Mouse (Mus musculus) lung, adult 2 months (tissue): ENCODE results near the gene Doxl2. TPM values are rescaled to one million over a fixed set of nuclear protein-coding genes. Genes with fewer than 3 reads are reported as not detected.

Experiments
- DNase-seq: peaks from one replicate; pipeline ENCODE4 v3.0.0; 2022
- H3K4me1 ChIP-seq: fragments of 200-500 bp; 2 replicates; pipeline ENCODE4 v1.6.1; 2011; ENCODE audit warnings: low read length; ENCODE audit not compliant: control insufficient read depth, insufficient read depth
- H3K4me3 ChIP-seq: fragments of 200-500 bp; replicated peaks from 2 replicates; pipeline ENCODE3; 2011; ENCODE audit warnings: low read depth, mild to moderate bottlenecking, control low read depth, low read length; ENCODE audit errors: extremely low read depth
- CTCF ChIP-seq: fragments of 200-500 bp; IDR thresholded peaks from 2 replicates; pipeline ENCODE4 v1.5.1; 2011; ENCODE audit warnings: mild to moderate bottlenecking, low read length, control low read depth; ENCODE audit not compliant: insufficient read depth
- POLR2A ChIP-seq: fragments of 200-500 bp; IDR thresholded peaks from 2 replicates; pipeline ENCODE4 v1.6.1; 2011; ENCODE audit warnings: low read depth, mild to moderate bottlenecking, control low read depth, low read length, borderline replicate concordance; ENCODE audit errors: extremely low read depth
- WGBS: fragments of 180-500 bp; shearing (Covaris S2); methylation state at CpG from one replicate; pipeline ENCODE4 v1.1.7; 2018; 5-methylcytosine and 5-hydroxymethylcytosine counted together
- polyA plus RNA-seq: library from polyadenylated mRNA; depleted of rRNA; stranded (reverse); fragments of >200 nt; gene quantifications from 2 replicates; pipeline ENCODE4 v1.2.3, GENCODE M21; 2012

Gene Doxl2
- polyA plus RNA-seq, 1 experiment: not detected

DNA sequence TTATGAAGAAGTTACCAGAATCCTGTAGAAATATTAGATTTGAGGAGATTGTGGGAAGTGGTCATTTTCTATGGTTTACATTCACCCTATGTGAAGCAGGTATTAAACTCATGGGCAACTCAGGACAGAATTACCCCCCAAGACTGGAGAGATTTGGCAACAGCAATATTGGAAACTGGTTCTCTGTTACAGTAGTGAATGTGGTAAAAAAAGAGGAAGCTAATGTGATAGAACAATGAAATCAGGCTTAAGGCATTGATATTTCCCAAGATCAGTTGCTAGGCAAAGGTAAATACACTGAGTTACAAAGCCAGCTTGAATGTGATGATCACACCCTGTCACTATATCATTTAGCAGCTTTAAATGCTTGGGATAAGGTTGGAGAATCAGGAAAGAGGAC lies 6.9 kb upstream of the Doxl2 start:
- DNase-seq: no peak
- TF ChIP-seq POLR2A: no peak
- no peak for TF ChIP-seq CTCF
- no peaks in the 10 kb centered on the region for H3K4me1 ChIP-seq

DNA sequence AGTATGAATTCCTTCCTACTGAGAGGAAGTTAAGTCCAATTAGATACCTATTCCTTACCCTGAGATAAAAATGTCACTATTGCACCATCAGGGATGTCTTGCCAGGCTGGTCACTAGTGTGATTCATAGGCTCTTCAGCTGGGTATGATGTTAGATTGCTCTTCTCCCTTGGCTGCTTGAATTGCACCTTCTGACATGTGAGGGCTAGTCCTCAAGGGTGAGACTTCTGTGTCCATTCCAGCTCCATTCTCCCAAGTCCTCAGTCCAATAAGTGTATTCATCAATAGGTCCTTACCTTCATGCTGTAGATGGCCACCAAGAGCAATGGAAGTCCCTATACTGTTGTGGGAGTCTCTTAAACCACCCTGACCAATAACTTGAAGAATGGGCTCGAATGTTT lies 4.9 kb downstream of the Doxl2 start:
- no peak for DNase-seq
- no peaks in the 10 kb centered on the region for H3K4me1 ChIP-seq
- WGBS: 57% methylated on average over 1 of the region's 1 CpGs
- TF ChIP-seq CTCF (no peak), POLR2A (no peak)
- no peak overlapping the region for H3K4me3 ChIP-seq

More for the DNA sequence above, 6.9 kb upstream of the Doxl2 start:
- no peak overlapping the region for H3K4me3 ChIP-seq

DNA sequence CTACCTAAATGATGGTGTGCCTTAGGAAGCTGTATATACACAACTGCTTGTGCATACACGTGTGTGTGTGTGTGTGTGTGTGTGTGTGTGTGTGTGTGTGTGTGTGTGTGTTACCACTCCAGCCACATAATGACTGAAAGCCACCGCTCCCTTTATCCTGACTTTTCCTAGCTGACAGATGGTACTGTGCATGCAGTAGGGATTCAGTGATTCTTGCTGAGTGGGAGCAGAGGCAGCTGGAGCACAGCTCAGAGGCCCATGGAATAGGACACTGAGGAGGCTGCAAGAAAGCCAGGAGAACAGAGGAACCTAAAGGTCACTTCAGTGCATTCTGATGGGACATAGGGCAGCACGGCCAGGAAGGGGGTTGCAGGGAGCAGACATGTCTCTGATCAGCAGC lies 7.5 kb downstream of the Doxl2 start:
- Histone ChIP-seq H3K4me3 (no peak overlapping the region), H3K4me1 (no peaks in the 10 kb centered on the region)
- WGBS: 67% methylated on average over 3 of the region's 3 CpGs
- no peak for DNase-seq
- TF ChIP-seq POLR2A (no peak), CTCF (no peak)

DNA sequence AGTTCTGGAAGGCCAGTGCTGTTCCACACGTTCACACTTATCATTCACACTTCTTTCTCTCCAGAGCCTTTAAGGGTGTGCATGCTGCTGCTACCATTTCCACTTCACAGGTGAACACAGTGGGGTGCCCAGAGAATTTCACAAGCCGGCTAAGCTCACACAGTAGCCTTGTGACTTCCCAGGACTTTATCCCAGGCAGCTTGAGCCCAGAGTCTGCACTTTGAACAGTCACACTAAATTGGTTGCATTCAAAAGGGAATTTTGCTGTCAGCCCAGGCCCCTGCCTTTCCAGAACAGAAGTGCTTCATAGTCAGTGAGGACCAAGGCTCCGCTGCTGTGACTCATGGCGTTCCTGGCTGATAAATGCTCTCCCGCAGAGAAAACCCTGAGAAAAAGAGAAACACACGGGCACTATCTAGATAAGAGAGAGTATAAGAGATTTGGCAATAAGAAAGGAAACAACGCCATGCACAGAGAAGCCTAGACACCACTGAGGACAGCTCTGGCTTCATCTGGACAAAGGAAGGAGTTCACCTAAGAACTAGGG lies 11.8 kb downstream of the Doxl2 start, which contains the start of gene Svs1:
TSS of gene Svs1 (plus strand) at position 418 of the 547 bp plus-strand sequence.
- 36% methylated on average over 7 of the region's 7 CpGs for WGBS
- TF ChIP-seq POLR2A: no peak
- TF ChIP-seq CTCF: no peak
- H3K4me1 ChIP-seq: no peaks in the 10 kb centered on the region
- H3K4me3 ChIP-seq: no peak within 1 kb of the TSS
- no peak for DNase-seq

DNA sequence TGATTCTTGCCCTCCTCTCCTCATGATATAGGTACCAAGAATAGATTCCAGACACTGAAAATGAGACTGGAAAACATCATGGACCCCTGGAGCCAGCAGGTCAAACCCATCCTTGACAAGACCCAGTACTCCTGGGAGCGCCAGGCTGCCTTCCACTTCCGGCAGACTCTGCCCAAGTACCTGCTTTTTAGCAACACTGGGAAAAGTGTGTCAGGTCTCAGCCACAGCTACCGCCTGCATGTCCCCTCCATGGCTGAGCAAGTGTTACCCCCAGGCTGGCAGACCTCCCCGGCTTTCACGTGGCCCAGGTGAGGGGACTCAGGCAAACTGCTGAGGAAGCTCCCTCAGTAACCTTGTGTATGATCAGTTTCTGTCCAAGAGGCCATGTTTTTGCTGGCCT lies 15.2 kb downstream of the Doxl2 start:
- DNase-seq: no peak
- Histone ChIP-seq H3K4me1 (no peaks in the 10 kb centered on the region), H3K4me3 (no peak overlapping the region)
- whole genome bisulfite sequencing: 95% methylated on average over 5 of the region's 5 CpGs
- no peak for TF ChIP-seq CTCF
- TF ChIP-seq POLR2A: no peak

DNA sequence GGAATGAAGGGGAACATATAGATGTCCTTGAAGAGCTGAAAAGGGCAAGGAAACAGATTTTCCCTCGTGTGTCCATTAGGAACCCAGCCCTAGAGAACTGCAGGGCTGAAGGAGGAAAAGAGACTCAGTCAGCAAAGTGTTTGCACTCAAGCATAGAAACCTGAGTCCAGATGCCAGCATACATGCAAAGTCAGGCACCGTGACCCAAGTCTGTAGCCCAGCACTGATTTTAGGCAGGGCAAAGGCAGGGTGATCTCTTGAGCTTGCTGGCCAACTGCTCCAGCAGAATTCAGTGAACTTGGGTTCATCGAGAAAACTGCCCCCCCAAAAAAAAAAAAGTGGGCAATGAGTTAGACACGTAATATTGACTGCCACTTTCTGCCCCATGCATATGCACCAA lies 17.2 kb downstream of the Doxl2 start:
- Histone ChIP-seq H3K4me1 (no peaks in the 10 kb centered on the region), H3K4me3 (no peak overlapping the region)
- TF ChIP-seq CTCF (no peak), POLR2A (no peak)
- DNase-seq: no peak
- 74% methylated on average over 4 of the region's 4 CpGs for WGBS

DNA sequence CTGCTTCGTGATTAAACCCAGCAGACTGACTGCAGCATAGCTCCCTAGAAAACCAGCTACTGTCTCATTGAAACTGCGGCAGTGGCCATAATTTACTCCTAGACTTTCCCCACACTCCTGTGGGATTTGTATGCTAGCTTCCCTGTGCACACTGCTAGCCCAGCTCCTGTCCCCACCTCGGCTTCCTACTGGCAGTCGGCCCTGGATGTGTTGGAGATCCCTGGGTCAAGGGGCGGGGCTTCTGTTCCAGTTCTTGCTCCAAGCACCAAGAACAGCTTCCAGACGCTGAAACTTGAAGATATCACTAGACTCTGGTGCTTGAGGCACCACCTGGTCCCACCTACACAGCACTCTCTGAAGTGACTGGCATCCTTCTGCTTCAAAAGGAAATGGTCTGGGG lies 23.4 kb downstream of the Doxl2 start:
- Histone ChIP-seq H3K4me3 (no peak overlapping the region), H3K4me1 (no peaks in the 10 kb centered on the region)
- TF ChIP-seq POLR2A (no peak), CTCF (no peak)
- DNase-seq: no peak
- 57% methylated on average over 6 of the region's 6 CpGs for WGBS

DNA sequence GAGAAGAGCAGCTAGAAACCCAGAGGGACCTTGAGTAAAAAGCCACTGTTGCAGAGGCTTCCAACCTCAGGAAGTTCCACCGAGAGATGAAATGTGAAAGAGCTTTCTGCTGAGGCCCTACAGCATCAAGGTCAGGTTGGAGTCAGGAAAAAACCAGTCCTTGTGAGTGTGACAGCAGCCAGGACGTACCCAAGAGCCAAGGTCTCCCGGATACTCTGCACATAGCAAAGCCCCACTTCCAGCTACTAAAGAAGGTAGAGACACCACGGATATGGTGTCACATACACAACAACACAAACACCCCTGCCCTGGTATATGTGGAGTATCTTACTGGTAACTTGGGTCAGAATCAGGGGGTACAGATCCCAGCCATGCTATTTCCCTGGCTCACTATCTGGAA lies 24.0 kb downstream of the Doxl2 start:
- Histone ChIP-seq H3K4me3 (no peak overlapping the region), H3K4me1 (no peaks in the 10 kb centered on the region)
- DNase-seq: no peak
- 84% methylated on average over 4 of the region's 4 CpGs for WGBS
- no peak for TF ChIP-seq CTCF
- no peak for TF ChIP-seq POLR2A

DNA sequence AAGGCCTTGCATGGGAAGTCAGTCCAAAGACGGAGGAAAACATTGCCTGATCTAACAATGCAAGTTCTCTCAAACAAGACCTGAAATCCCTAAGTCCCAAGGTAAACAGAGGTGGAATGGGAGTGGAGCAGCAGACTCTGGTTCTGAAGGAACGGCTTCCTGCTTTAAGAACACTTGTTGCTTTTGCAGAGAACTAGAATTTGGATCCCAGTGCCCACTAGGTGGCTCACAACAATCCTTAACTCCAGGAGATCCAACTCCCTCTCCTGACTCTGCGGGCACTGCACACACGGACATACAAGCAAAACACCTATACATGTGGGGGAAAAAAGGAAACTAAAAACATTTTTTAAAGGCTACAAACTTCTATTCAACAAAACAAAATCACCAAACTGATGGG lies 28.6 kb downstream of the Doxl2 start:
- H3K4me1 ChIP-seq: no peaks in the 10 kb centered on the region
- 24% methylated on average over 4 of the region's 4 CpGs for WGBS
- no peak for DNase-seq
- H3K4me3 ChIP-seq: no peak overlapping the region
- TF ChIP-seq POLR2A (no peak), CTCF (peak; percentile 3; the same call in 1 of the 2 replicates)

DNA sequence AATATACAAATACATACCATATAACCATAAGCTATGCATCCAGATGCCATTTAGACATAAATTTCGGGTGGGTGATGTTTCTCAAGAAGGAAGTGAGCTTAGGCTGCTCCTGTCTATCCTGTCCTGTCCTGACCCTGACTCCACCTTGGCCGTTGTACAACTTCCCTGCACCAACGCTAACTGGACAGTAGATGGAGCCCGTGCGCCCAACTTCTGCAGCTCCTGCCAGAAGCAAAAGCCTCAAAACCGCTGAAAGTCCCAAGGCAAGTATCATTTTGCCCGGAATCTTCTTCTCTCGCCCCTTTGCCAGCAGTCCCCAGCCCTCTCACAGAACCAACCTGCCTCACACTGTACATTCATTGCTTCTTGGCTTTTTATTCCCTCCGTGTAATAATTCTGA lies 33.2 kb downstream of the Doxl2 start:
- peak; percentile 50 for DNase-seq
- WGBS: under 1% methylated on average over 9 of the region's 9 CpGs
- Histone ChIP-seq H3K4me3 (peak overlapping the region; percentile 29), H3K4me1 (no peaks in the 10 kb centered on the region)
- TF ChIP-seq CTCF (peak; percentile 92), POLR2A (no peak)
